Mouse (Mus musculus) gastrocnemius, postnatal 10 days (tissue): ENCODE data around the gene Mkrn1. TPM values are rescaled to one million over a fixed set of nuclear protein-coding genes. Genes with fewer than 3 reads are reported as not detected.
A peak's percentile ranks its signal among the peaks of the same experiment; 100 is the strongest.
"Not testable (repeated sequence)": the region's sequence is repeated elsewhere in the genome, so short reads cannot be mapped to it uniquely, and the experiment has no call there.

Experiments
- DNase-seq: peaks from one replicate; pipeline ENCODE4 v3.0.0; 2021; ENCODE audit warnings: mixed read lengths
- total RNA-seq, 2 experiments: library from RNA; stranded (reverse); gene quantifications; 2 replicates each; pipeline ENCODE4 v1.2.3; 2021

Mkrn1 gene
- total RNA-seq, 2 experiments from 2014 or later = 30.4 to 31.8 TPM

- no peak for DNase-seq
Observed at GRCm38 (mm10) chr6:39433174-39433573, 12.9 kb upstream of the Mkrn1 start.

GRCm38 (mm10) chr6:39430722-39431121 lies 10.5 kb upstream of the Mkrn1 start:
- DNase-seq = no peak

GRCm38 (mm10) chr6:39429007-39429788 lies 8.9 kb upstream of the Mkrn1 start:
- DNase-seq = no peak

- DNase-seq = no peak
Observed at GRCm38 (mm10) chr6:39427276-39428003, 7.2 kb upstream of the Mkrn1 start.

- DNase-seq = no peak
Observed at GRCm38 (mm10) chr6:39426725-39427124, 6.5 kb upstream of the Mkrn1 start.

- no peak for DNase-seq
Observed at GRCm38 (mm10) chr6:39425181-39425580, 4.9 kb upstream of the Mkrn1 start.

- DNase-seq = no peak
Observed at GRCm38 (mm10) chr6:39423686-39424085, 3.4 kb upstream of the Mkrn1 start.

- no peak for DNase-seq
Observed at GRCm38 (mm10) chr6:39423130-39423551, 2.9 kb upstream of the Mkrn1 start.

GRCm38 (mm10) chr6:39420867-39421266 lies 605 bp upstream of the Mkrn1 start:
- DNase-seq = no peak

- DNase-seq = no peak
Observed at GRCm38 (mm10) chr6:39419386-39419850, 844 bp downstream of the Mkrn1 start.

GRCm38 (mm10) chr6:39416654-39417053 lies 3.6 kb downstream of the Mkrn1 start:
- not testable (repeated sequence) for DNase-seq

GRCm38 (mm10) chr6:39415762-39416161 lies 4.5 kb downstream of the Mkrn1 start:
- DNase-seq = peak; percentile 70

- no peak for DNase-seq
Observed at GRCm38 (mm10) chr6:39414106-39414505, 6.2 kb downstream of the Mkrn1 start.

GRCm38 (mm10) chr6:39406480-39406879 lies 13.8 kb downstream of the Mkrn1 start:
- no peak for DNase-seq

GRCm38 (mm10) chr6:39403136-39403535 lies 17.1 kb downstream of the Mkrn1 start:
- DNase-seq = no peak

- DNase-seq = no peak
Observed at GRCm38 (mm10) chr6:39400343-39400742, 19.9 kb downstream of the Mkrn1 start.

- DNase-seq = no peak
Observed at GRCm38 (mm10) chr6:39398342-39398741, 21.9 kb downstream of the Mkrn1 start.

- DNase-seq = no peak
Observed at GRCm38 (mm10) chr6:39397046-39397445, 23.2 kb downstream of the Mkrn1 start.

GRCm38 (mm10) chr6:39395916-39396315 lies 24.3 kb downstream of the Mkrn1 start:
- no peak for DNase-seq

GRCm38 (mm10) chr6:39395471-39395870 lies 24.8 kb downstream of the Mkrn1 start:
- DNase-seq = no peak

GRCm38 (mm10) chr6:39389988-39390387 lies 30.3 kb downstream of the Mkrn1 start:
- DNase-seq = no peak

GRCm38 (mm10) chr6:39381125-39381880 lies 39.0 kb downstream of the Mkrn1 start, which contains the start of gene Rab19:
Gene Rab19 (plus strand): TSS chr6:39381175.
- DNase-seq = no peak

- DNase-seq = no peak
Observed at GRCm38 (mm10) chr6:39380276-39380675, 40.0 kb downstream of the Mkrn1 start.
